Mouse (Mus musculus) heart, postnatal 0 days (tissue): ENCODE results near the gene Bhlhe23.

ENCODE experiments used
- CTCF ChIP-seq: IDR thresholded peaks from 2 replicates; pipeline ENCODE4 v1.5.1; 2016; ENCODE audit warnings: antibody characterized with exemption, control low read depth, low read depth
- EP300 ChIP-seq: IDR thresholded peaks from 2 replicates; pipeline ENCODE4 v1.6.1; 2016; ENCODE audit warnings: antibody characterized with exemption, low read depth

DNA sequence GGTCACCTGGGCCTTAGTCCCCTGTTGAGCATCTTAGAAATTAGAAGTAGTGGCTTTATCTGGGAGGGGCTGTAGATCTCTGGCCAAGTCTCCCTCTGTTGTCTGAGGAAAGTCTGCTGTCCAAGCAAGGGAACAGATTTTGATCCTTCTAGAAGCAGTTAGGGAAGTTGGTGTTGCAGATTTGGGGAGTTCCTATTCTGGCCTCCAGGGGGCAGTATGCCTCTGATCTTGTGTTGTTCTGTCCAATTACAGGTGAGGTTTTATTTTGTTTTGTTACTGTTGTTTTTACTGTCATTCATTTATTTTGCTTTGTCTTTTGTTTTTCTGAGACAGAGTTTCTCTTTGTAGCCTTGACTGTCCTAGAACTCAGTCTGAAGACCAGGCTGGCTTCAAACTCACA is 10.0 kb upstream of the Bhlhe23 start:
- TF ChIP-seq EP300 (no peak), CTCF (peak; percentile 56)
